Mouse (Mus musculus): Measurements from ENCODE around the gene Gpsm2.
"Not testable (repeated sequence)": the region's sequence is repeated elsewhere in the genome, so short reads cannot be mapped to it uniquely, and the experiment has no call there.

The Gpsm2 gene

GRCm38 (mm10) chr3:108653710-108654379 lies 68.3 kb downstream of the Gpsm2 start, which contains the start of gene Clcc1:
TSS of gene Clcc1 (plus strand) at chr3:108653913.
- peak; percentile 97 for DNase-seq

GRCm38 (mm10) chr3:108652866-108653642 lies 69.1 kb downstream of the Gpsm2 start:
- no peak for DNase-seq

GRCm38 (mm10) chr3:108647681-108648080 lies 74.4 kb downstream of the Gpsm2 start:
- DNase-seq = not testable (repeated sequence)

- no peak for DNase-seq
These were observed 76.1 kb downstream of the Gpsm2 start for GRCm38 (mm10) chr3:108646036-108646435.

- DNase-seq = no peak
These were observed 77.3 kb downstream of the Gpsm2 start for GRCm38 (mm10) chr3:108644856-108645255.

GRCm38 (mm10) chr3:108640998-108641397 lies 81.1 kb downstream of the Gpsm2 start:
- DNase-seq = no peak

GRCm38 (mm10) chr3:108639412-108639811 lies 82.7 kb downstream of the Gpsm2 start:
- DNase-seq = no peak

- no peak for DNase-seq
These were observed 87.3 kb downstream of the Gpsm2 start for GRCm38 (mm10) chr3:108634761-108635160.

Data from right cerebral cortex, adult 18-20 months (tissue).